Mouse (Mus musculus) kidney, adult 9 months (tissue): ENCODE data around the gene Plcb4.
"Not testable (repeated sequence)": the region's sequence is repeated elsewhere in the genome, so short reads cannot be mapped to it uniquely, and the experiment has no call there.

Source experiments
- DNase-seq: peaks from one replicate; pipeline ENCODE4 v3.0.0; 2022

The Plcb4 gene

DNA sequence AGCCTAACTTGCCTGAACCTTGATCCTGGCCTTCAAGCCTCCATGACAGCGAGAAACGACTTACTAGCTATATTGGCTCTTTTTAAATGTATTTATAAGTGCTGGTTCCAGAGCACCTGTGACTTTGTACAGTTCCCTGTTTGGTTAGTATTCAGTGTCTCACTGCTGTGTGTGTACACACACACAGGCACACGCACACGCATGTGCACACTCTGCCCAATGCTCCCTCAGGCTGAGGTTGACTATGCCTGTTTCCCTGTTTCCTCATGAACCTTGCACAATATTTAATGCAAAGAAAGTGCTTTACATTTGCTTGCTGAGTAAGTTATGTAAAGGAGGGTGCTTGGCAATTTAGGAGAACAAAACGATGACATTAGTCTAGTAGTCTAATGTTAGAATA, 16.5 kb downstream of the Plcb4 start:
- no peak for DNase-seq

DNA sequence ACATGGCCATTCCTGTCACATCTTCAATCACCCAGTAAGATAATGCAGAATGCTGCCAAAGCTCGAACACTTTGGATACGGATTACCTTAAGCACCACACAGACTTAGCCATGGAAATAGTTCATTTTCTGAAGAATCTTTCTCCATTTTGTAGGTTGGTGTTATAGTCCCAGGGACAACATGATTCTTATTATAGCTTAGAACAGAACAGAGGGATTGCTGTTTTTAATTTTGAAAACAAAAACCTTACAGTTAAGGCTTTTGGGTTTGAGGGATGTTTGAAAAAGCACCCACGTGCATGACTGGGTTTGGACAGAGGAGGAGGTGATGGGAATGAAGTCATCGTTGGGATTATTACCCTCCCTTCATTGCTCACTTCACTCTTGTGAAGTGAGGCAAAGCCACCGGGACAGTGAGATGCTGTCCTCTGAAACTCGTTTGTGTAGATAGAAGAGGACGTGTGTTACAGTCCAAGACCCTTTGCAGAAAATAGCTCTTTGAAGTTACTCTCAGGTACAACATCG, 18.2 kb downstream of the Plcb4 start:
- DNase-seq, result no peak

DNA sequence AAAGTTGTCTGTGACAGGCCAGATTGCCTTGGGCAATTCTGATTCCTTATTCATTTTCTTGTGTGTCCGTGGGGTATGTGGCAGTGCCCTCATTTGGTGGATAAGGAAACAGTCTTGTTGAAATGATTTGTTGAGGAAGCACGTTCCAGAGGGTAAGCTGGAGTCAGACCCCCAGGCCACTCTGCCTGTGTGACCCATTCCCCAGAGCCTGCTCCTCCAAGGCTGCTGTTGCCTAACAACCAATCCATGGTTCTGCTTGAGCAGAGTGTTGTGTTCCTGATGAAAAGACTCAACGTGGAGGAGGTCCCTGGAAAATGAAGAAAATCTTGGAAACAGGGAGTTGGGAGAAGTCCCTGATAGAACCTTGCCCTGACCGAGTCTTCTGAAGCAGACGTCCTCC, 18.8 kb downstream of the Plcb4 start:
- DNase-seq, result no peak

DNA sequence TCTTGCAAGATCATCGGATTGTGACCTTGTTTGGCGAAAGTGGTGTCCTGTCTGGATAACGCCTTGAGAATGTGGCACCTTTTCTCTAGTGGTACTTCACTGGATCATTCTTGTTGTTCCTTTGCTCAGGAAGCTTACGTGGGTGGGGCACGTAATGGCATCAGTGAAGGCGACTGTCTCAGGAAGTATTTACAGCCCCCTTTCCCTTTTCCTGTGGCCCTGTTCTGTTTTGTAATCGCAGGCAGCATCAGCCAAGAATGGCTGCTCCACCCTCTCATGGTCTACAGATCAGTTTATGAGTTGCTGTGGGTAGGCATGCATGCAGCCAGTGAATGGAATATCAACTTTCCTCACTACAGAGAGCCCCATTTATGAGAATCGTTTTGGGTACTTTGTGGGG, 21.2 kb downstream of the Plcb4 start:
- DNase-seq, result no peak

DNA sequence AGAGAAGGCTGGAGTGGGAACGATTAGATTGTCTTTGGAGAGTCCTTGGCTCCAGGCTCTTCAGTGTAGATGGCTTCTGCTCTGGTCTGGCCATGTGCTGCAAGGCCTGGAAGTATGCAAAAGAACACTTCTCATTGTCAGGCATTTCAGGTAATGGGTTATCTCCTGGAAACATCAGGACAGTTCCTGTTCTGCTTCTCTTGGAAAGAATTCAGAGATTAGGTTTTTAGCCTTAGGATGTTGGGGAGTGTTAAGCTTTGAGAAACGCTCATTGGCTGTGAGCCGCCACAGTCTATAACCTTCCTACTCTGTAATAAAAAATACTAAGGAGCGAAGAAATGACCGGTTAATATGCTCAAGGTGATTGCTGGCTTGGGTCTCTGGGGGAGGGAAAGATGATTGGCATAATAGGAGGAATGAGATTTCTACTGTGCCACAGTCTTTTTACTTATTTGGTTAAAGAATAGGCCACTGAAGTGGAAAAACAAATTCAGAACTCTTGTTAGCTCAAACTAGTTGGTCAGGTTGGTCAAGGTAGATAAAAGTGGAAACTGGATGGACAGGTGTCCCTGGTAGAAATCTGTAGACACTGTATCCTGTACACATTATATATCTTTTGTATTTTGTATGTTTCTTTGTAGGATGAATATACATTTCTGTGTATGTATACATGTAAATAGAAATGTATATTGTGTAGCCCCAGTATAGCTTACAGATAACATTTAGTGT, 21.8 kb downstream of the Plcb4 start:
- DNase-seq, result no peak

DNA sequence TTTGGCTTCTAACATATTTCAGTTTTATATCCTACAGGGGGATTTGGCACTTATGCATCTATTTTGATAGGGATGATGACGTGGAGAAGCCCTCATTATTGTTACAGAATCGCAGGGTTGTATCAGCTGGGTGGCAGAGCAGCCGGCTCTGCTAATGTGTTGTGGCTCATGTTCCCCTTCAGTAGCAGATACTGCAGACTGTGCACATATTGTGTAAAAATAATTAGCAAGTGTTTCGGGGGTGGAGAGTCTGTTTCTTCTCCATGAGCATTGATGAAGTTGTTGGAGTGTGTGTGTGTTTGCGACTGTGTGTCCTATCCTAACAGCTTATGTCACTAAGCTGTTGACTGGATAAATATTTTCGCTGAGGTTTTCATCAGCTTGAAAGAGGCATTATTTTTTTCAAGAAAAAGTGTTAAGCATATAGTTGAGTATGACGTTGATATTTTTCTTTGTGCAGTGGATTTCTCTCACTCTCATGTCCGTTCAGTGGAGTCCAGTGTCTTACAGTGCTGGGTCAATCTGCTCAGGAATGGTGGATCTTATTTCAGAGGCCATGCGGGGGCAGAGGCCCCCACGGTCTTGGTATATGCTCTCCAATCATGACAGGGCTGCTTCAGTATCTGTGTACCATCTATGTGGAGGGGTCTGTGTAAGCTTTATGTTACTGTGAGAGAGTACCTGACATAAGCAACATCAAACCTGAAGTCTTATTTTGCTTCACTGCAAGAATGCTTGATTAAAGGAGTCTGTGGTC, 25.1 kb downstream of the Plcb4 start:
- no peak for DNase-seq

DNA sequence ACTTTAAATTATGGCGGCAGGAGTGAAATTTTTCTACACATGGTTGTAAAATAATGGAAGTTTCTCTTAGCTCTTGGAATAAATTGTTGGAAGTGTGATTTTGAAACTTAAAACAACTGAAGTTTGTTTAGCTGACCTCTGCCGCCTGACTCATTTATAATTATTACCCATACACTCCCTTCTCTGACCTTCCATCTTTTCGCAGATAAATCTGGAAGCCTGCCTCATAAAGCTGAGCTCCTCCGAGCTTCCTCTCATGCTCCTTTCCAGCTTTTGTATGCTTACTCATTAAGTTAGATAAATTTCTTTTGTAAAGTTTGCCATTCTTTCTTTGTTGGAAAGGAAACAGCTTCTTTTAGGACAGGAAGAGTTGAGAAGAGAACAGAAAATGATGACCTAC, 27.9 kb downstream of the Plcb4 start:
- DNase-seq, result peak; percentile 23

DNA sequence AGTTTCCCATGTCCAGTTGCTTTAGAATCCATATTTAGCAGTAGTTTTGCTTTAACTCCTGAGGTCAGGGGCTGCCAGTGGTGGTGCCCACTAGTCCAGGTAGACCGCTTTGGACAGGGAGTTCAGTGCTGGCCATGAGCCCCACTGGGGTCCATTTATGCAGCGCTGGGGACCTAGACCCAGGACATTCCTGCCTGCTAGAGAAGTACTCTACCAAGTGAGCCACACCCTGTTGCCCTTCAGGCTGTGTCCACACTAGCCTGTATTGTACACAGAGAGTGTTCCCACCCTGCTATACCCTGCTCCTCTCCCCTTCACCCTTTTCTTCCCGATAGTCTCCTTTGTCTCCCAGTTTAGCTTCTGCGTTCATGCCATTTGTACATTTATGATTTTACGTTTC, 28.8 kb downstream of the Plcb4 start:
- DNase-seq, result no peak

DNA sequence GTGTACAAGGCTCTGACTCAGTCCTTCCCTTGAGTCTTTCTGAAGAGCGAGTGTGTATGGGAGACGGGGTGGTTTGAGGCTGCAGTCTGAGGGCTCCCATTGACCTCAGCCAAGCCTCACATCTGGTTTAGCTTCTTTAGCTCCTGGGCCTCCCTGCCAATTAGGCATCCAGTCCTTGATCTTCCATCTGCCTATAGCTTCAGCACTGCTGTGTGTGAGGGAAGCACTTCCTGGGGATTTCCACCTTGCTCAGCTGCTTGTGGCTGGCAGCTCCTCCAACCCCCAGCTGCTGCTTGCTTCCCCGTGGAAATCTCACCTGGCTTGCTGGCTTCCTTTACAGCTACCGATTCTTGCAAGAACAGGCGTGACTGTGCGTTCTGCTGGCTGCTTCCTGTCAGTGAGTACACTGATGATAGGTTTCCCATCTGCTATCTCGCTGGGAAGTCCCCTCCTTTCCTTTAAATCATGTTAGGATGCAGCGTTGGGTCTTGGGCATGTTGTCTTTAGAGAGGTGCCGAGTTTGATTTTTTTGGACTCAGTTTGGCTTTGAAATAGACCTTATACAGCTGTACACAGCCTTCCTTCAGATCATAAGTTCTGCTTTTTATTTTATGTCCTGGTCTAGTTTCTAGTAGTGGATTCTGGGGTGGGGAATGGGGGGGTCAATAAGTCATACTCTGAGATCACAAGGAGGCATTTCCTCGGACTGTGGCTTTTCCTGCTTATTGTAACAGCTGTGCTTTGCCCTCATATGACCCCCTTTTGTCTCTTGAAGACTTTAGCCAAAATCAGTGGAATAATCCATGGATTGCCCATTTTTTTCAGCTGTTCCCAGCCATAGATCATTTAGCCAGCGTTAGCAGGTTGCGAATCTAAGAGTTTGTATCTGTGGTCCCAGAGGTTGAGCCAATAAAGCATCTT, 34.0 kb downstream of the Plcb4 start:
- DNase-seq, result peak; percentile 54

DNA sequence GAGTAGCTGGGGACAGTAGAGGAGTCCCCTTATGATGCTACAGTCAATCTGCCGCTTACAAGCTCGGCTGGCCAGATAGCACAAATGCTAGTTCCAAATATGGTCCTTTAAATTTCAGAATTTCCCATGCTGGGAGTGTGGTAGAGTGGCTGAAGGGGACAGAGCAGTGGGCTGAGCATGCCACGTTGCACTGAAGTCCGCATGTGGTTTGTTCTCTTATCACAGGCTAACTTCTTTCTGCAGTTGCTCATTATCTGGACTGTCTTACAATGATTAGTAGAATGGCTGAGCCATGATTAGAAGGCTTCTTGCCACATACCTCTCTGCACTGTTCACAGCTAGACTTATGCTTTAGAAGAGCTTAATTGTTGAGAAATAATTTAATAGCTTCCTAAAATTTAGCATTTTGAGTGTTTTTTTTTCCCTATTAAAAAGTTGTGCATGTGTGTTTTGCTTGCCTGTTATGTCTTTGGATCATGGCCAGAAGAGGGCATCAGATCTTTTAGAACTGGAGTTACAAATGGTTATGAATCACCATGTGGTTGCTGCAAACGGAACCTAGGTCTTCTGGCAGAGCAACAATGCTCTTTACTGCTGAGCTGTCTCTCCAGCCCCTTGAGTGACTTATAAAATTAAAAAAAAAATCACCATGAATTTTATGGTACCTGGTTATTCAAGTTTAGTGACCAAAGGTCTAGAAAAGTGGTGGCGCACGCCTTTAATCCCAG, 42.0 kb downstream of the Plcb4 start:
- DNase-seq, result no peak

DNA sequence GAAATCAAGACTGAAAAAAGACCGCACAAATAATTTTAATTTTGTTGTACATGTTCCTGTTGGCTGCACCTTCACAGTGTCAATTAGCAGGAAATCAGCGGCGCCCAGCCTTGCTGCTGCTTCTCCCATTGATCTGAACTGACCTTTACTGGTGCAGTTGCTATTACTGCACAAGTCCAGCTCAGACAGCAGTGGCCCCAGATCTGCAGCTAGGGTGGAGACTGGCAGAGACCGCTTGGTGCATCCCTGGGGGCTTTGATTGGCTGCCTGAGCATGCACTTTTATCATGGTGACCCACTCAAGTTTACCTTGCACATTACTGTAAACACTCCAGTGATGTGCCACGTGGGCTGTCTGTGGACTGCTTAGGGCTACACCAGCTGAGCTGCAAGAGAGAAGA, 45.9 kb downstream of the Plcb4 start:
- no peak for DNase-seq

DNA sequence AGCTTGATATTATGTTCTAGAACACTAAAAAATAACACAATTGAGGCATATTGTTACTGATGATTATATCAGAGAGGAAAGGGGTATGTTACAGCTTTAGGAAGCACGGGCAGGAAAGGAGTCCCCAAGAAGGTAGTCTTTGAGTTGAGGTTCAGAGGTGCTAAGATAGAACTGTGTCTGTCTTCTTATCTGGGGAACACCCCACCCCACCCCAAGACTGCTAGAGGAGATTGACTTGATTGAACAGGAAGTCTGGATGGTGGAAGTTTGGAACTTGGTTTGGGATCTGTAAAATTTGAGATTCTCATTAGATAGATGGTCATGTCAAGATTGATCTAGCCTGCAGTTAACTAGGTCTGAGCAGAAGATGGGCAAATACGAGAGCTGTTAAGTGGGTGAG, 48.5 kb downstream of the Plcb4 start:
- no peak for DNase-seq

DNA sequence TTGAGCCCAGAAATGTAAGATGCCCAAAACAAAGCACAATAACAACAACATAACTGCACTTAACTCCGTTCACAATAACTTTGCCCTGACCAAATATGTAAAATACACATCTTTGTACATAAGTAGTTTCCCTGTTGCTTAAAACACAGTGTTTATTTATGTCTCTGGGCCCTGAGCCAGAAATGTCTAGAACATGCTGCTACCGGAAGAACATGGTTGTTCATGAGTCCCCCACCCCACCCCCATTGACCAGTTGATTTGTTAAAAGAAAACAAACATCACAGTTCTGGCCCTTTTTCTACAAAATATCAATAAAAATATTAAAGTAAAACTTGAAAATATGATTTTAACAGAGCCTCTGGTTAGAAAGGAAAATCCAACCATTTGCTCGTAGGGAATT, 49.6 kb downstream of the Plcb4 start:
- DNase-seq, result no peak

DNA sequence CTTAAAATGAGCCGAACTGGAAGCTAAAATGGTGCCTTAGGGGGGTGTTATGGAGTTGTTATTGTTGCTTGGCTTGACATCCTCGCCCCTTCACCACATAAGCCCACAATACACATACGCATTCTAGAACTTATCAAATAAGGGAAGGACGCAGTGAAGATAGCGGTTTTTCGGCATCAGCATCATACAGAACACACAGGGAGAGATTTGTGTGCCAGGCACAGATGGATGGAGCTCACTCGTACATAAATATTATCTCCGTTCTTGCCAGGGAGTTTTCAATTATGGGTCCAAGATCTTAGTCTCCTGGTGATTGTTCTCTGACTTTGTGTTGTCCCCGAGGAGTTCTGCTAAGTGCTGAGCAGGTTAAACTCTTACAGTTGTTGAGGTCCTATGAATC, 50.0 kb downstream of the Plcb4 start:
- DNase-seq, result no peak

DNA sequence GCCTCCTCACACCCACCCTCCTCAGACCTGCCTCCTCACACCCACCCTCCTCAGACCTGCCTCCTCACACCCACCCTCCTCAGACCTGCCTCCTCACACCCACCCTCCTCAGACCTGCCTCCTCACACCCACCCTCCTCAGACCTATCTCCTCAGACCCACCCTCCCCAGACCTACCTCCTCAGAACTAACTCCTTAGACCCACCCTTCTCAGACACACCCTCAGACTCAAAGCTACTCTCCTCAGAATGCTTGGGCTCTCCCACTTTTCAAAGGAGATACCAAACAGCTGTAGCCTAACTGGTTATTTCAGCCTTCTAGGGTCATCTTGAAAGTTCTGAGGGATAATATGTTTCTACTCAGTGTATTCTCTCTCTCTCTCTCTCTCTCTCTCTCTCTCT, 50.9 kb downstream of the Plcb4 start:
- DNase-seq, result not testable (repeated sequence)

DNA sequence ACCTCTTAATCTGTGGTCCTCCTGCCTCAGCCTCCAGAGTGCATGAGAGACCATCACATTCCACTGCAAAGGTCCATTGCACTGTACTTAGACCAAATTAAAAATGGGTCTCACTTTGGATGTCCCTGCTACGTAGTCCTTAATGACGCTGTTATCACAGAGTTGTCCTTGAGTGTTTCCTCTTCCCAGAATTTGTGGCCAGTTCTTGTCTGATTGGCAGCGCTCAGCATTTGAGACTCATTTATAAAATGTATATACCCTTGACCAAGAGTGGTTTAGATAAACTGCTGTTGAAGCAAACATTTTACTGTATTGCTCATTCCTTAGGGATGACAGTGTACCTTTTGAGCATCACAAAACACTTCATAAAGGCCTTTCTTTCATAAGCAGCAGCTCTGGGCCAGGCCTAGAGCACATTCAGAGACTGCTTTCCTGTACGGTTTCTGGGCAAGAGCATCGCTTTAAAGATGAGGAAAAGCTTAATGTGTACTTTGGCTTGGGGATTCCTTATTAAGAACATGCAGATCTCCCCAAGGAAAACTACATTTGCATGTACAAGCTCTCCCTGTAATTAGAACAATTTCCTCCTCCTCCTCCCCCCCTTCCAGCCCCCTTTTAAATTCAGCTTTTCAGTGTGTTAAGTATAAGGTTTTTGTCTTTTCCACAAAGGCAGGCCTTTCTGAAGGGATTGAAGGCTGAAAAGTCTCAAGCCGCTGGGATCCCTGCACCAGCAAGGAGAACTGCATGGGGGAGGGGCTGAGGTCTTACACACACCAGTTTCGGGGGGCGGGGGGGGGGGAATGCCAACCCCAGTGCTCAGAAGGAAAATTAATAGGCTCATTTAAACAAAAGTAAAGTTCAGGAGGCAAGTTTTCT, 52.5 kb downstream of the Plcb4 start:
- no peak for DNase-seq

DNA sequence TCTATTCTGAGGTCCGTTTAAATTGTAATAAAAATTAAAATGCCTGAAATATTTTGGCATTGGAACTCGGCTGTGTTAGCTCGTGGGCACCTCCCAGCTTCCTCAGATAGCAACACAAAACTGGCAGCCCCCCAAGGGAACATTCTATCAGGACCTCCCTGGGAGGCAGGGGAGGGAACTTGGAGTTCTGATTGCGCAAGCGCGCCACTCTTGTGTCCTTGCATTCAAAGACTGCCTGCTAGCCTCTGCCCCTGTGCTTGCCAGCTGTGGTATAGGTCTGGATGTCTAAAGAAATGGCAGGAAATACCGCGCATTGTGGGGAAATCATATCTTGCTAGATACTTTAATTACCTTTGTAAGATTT, 53.1 kb downstream of the Plcb4 start:
- DNase-seq, result peak; percentile 87

DNA sequence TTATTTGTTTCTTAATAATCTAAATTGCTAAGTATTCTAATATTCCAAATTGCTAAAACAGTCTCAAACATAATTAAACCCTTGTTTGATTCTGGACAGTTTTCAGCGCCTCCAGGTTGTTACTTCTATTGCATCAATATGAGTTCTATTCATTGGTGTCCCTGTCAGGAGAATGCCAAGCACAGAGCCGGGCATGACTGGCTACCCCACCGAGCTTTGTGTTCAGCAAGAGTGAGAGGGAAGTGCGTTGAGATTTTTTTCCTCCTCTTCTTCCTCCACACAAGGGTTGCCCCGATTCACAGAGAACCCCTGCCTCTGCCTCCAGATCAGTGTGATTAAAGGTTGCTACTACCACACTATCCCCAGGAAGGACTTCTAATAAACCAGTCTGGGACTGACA, 53.5 kb downstream of the Plcb4 start:
- no peak for DNase-seq

DNA sequence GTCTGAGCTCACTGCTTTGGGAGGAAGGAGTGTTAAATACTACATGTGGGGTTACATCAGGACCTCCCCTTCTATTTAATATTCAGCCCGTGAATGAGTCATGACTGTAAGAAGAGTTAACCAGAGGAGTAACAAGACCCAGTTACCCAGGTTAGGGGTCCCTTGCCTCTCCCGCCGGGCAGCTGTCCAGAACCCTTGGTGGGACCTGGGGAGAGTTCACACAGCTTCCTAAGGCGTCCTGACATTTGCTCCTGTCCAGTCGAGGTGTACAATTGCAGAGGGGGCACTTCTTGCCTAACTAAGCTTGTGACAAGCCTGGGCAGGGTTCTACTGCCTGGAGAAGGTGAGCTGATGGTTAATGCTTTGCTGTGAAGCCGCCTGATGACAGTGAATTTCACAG, 54.1 kb downstream of the Plcb4 start:
- no peak for DNase-seq

DNA sequence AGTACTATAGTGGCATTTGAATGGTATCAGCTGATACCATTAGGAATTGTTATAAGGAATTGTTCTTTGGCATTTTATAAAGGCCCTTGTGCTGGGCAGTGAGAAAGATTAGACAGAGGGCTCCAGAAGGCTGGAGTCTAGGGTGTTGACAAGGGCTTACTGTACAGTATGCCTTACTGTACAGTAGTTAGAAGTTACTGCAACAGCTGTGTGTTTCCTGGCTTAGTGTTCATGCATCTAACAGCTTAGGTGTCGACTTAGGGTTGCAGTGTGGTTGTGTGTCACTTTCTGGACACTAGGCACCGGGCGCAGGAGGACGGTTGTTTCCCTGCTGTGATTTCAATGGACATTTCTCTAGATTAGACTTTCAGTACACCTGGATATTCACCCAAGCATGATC, 57.4 kb downstream of the Plcb4 start:
- no peak for DNase-seq

DNA sequence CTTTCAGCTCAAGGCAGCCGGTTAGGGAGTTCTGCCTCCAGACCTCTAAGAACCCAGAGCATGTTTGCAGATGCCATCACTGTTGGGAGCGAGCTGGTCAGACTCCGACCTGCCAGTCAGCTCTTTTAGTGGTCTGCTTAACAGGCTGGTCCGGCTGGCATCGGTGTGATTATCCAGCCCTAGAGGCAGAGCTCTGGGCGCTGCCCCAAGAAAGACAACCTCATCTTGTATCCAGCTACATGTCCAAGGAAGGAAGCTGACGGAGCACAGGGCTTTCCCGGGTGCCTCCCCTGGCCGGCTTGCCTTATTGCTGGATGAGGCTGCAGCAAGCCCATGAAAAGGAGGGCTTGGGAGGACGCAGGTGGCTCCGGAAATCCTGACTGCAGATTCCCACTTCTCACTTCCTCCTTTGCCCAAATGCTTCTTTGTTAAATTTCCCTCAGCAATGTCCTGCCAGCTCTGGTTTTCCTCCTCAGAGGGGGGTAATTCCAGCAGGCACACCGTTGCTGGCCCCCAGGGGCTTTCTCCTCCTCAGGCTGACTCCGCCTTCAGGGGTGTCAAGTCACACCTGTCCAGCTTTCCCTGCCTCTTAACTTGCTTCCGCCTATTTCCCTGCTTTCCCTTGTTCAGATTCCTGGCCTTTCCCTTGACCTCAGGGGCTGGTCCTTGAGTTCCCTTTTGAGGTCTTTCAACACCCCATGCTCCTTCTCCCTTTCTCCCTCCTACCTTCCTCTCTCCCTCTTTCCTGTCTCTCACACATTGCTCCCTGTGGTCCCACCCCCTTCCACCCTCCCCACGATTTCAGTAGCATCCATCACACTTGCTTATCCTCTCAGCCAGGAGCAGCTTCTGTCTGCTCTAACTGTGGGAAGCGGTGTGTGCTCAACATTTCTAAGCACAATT, 58.7 kb downstream of the Plcb4 start:
- peak; percentile 38 for DNase-seq
